Mouse (Mus musculus): ENCODE results near the gene Itga10.
A peak's percentile ranks its signal among the peaks of the same experiment; 100 is the strongest.
"Not testable (repeated sequence)": the region's sequence is repeated elsewhere in the genome, so short reads cannot be mapped to it uniquely, and the experiment has no call there.

Gene Itga10

GRCm38 (mm10) chr3:96645018-96645649, at the start of gene Itga10:
Gene Itga10 (plus strand): TSS chr3:96645584.
- DNase-seq, result peak; percentile 65

DNA sequence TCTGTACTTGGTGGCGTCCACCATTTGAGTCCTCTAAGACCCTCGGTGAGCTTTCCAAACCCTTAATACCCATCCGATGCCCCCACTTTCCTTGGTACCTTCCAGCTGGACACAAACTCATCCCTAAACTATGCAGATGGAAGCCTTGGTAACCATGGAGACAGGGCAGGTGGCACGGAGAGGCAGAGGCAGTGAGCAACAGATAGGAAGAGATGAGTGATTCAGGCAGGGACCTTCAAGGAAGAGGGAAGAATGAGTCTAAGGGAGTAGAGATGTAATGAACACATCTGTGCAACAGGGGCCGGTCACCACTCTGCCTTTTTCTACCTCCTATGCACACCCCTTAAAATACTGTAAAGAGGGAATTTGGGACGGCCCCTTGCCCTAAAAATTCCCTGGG, 49.7 kb upstream of the Itga10 start:
- DNase-seq, result no peak

- DNase-seq, result no peak
Observed at GRCm38 (mm10) chr3:96596228-96596707, 49.1 kb upstream of the Itga10 start, which contains the start of gene Ankrd34a. Gene Ankrd34a (plus strand): TSS chr3:96596636.

GRCm38 (mm10) chr3:96596855-96597254, 48.5 kb upstream of the Itga10 start:
- no peak for DNase-seq

GRCm38 (mm10) chr3:96597435-96597891, 47.9 kb upstream of the Itga10 start:
- DNase-seq, result no peak

- peak; percentile 70 for DNase-seq
Observed at GRCm38 (mm10) chr3:96598156-96599068, 47.0 kb upstream of the Itga10 start.

DNA sequence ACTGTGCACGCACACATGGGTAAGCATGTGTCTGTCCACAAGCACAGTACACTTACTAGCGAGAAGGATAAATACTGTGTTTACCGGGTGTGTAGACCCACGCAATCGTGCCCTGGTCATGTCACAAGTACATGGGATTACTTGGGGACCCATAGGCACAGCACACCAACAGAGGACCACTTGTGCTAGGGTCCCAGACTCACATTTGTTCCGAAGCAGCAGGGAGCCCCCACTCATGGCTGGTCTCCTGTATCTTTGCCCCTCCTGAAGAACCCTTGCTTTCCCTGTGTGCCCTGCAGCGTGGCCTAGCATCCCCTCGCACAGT, 46.4 kb upstream of the Itga10 start:
- DNase-seq, result no peak

- DNase-seq, result no peak
Observed at GRCm38 (mm10) chr3:96599411-96599810, 46.0 kb upstream of the Itga10 start.

DNA sequence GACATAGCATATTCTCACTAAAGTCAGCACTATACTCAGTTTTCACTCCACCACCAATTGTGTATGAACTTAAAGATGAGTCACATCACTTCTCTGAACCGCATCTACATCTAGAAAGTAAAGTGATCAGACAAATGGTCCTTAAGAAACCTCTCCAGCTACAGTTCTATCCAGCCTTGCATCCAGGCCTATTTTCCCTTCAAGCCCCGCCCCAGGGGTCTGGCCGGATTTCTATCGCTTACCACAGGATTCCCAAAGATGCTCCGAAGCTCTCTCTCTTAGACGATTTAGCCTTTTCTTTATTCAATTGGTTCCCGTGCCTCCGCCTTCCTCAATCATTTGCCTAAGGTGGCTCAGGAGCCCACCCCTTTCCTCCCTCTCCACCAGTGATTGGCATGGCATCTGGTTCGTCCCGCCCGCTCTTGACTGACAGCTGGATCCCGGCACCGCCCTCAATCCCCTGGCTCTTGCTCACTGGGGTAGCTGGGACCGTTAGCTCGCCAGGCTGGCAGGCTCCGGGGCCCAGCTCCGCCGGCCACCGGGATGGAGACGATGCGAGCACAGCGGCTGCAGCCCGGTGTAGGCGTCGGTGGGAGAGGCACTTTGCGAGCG, 44.6 kb upstream of the Itga10 start, which contains the start of gene Lix1l:
TSS of gene Lix1l (plus strand) at position 511 of the 612 bp plus-strand sequence.
- peak; percentile 97 for DNase-seq

GRCm38 (mm10) chr3:96601251-96601787, 44.1 kb upstream of the Itga10 start:
- peak; percentile 80 for DNase-seq

GRCm38 (mm10) chr3:96601941-96602703, 43.3 kb upstream of the Itga10 start:
- DNase-seq, result peak; percentile 40

DNA sequence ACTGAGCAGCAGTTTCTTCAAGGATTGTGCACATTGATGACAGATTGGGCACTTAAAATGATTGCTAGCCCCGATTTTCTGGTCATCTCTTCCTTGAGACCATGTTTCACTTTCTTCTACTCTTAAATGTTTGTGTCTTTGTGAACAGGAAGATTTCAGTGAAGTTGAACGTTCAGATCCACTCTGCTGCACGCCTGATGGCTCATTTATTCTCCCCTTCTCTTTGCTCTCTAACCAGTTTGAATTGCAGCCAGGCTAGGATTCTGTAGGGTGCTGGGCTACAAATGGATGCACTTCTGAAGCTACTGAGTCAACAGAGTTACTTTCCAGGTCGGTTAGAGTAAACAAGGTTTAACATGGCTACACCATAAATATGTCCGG, 42.7 kb upstream of the Itga10 start:
- DNase-seq, result no peak

DNA sequence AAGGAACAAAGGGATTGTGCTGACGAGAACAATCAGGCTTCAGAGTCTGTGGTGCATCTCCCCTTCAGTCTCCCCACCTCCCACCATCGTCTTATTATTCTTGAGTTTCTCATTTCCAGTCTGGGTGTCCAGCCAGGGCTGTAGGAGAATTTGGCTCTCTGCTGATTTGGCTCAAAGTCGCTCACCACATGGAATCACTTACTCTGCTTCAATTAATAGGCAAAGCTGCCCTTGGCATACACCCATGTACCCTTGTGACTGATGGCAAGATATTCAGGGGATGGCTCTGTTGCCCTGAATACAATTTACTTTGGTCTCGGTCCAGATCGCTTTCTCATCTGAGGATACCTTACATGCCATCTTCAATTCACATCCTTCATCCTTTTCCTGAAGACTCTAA, 42.1 kb upstream of the Itga10 start:
- no peak for DNase-seq

DNA sequence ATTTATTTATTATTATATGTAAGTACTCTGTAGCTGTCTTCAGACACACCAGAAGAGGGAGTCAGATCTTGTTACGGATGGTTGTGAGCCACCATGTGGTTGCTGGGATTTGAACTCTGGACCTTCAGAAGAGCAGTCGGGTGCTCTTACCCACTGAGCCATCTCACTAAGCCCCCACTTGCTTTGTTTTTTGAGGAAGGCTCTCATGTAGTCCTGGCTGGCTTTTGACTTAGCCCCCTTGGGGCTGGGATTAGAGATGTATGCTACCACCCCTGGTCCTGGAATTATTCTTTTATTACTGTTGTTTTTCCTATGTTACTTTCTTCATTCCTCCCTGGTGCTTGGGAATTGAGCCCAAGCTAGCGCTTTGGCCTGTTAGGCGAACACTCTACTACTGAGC, 39.4 kb upstream of the Itga10 start:
- DNase-seq, result not testable (repeated sequence)

- DNase-seq, result no peak
Observed at GRCm38 (mm10) chr3:96606618-96607017, 38.8 kb upstream of the Itga10 start.

DNA sequence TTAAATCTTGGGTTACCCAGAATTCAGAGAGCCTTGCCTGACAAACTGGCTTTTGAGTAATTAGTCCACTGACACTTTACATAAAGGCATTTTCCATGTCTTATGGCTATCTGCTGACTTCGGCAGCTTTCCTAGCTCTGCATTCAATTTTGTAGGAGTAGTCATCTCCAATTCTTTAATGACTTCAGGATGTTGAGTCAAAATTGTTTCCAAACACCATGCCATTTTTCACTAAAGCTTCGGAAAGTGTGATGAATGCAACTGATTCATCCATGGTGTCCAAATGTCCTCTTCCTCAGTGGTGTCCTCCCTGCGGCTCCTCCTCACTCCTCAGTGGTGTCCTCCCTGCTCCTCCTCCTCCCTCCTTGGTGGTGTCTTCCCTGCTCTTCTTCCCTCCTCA, 27.4 kb upstream of the Itga10 start:
- no peak for DNase-seq

DNA sequence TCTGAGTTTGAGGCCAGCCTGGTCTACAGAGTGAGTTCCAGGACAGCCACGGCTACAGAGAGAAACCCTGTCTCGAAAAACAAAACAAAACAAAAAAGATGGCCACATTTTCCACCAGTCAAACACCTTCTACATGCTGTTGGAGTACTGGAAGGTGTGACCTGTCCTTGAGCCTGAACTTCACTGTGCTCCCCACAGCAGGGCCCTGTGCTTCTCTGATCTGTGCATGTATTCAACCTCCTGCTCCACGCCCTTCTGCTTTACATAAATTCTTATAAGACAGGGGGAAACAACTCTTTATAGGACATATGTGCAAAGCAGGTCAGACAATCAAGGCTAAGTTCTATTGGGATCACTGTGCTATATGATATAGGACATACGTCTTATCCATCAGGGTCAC, 22.2 kb upstream of the Itga10 start:
- no peak for DNase-seq

DNA sequence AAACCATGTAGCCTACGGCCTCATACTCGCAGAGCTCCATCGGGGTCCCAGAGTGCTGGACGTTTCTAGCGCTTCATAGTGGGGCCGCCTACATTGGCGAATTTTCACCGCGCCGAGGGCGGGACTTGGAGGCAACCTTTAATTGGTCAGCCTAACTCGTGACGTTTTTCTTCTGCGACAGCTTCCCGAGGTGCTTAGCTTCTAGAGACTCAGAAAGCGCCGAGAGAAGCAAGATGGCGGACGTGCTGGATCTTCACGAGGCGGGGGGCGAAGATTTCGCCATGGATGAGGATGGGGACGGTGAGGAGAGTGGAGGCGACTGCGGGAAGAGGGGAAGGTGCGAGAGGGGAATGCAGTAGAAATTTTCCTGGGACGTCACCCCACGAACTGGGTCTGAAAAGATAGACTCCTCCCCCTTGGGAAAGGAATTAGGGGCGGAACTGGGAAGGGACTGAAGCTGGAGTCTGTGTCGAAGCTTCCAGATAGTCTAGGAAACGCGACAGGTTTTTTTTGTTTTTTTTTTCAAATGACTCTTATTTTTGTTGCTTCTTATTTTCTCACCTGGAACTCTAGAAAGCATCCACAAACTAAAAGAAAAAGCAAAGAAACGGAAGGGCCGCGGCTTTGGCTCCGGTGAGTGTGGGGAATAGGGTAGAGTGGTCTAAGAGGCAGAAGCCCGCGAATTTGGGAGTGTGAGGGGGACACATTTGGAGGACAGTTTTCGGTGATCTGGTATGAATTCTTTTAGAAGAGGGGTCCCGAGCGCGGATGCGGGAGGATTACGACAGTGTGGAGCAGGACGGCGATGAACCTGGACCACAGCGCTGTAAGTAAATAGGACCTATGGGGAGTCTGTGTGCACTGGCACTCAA, 15.4 kb upstream of the Itga10 start, which contains the start of gene Rbm8a:
TSS of gene Rbm8a (plus strand) at position 205 of the 872 bp plus-strand sequence.
- DNase-seq, result peak; percentile 99

- DNase-seq, result no peak
Observed at GRCm38 (mm10) chr3:96632058-96632457, 13.3 kb upstream of the Itga10 start.

DNA sequence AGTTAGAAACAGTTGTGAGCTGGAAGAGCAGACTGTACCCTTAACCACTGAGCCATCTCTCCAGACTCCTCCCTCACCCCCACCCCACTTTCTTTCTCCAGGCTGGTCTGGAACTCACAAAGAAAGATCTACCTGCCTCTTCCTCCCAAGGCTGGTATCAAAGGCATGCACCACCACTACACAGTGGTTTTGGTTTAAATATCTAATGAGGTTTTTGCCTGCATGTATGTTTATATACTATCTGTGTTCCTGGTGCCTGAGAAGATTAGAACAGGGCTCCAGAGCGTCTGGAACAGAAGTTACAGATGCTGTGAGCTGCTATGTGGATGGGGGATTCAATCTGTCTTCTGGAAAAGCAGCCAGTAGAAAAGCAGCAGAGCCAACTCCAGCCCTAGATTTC, 11.4 kb upstream of the Itga10 start:
- DNase-seq, result no peak
